Mouse (Mus musculus): ENCODE data around the gene Fam229a.

DNA sequence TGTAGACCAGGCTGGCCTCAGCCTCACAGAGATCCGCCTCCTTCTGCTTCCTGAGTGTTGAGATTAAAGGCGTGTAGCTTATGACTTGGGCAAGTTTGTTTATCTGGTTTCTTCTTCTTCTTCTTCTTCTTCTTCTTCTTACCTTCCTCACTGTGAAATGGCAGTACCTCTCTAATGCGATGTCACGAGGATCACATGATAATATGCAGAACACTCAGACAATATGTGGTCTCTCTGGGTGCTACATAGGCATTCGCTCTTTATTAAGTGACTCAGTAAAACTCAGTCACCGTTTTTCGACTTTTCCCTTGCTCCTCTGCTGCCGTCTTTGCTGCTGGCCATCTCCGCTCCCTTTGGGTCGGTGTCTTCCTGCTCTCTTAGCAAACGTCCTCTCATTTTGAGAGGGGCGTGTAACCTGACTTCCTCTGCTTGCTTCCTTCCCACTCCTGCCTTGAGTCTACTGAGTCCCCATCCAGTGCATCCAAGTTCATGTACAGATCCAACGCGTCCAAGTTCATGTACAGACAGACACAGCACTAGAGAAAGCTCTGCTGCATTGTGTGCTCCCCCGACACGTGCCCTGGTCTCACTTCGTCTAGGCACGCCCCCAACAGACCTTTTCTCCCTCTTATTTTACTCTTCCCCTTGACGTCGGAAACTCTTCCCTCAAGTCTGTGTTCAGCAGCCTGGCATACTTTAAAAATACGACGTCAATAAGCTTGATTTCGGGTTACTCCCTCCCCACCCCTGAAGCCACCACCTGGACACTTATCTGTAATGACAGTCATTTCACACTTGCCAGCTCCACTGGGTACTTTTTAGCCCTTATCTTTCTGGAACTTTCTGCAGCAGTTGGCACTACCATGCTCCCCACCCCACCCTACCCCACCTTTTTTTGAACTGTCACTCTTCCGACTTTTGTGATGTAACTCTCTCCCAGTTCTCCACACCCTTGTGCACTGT is 27.6 kb upstream of the Fam229a start:
- TF ChIP-seq CTCF (IDR thresholded peaks at IDR 0.05; ENCODE audit: low read depth) (no peak), EP300 (optimal IDR thresholded peaks at IDR 0.05) (no peak)
